Mouse (Mus musculus) embryo, embryonic 10.5 days (tissue): Measurements from ENCODE around the gene Slc38a5.

Source experiments
- DNase-seq: peaks from one replicate; pipeline ENCODE4 v3.0.0-alpha.2; 2015; ENCODE audit warnings: low spot score

Gene Slc38a5

GRCm38 (mm10) chrX:8271083-8271820 is at the start of gene Slc38a5:
Gene Slc38a5 (plus strand): TSS chrX:8271133.
- peak; percentile 3 for DNase-seq

GRCm38 (mm10) chrX:8222296-8222677 is 48.6 kb upstream of the Slc38a5 start:
- DNase-seq, result no peak

- DNase-seq, result no peak
Measured at GRCm38 (mm10) chrX:8222678-8223421, 48.1 kb upstream of the Slc38a5 start.

- DNase-seq, result no peak
Measured at GRCm38 (mm10) chrX:8223473-8223872, 47.5 kb upstream of the Slc38a5 start.

- DNase-seq, result no peak
Measured at GRCm38 (mm10) chrX:8230272-8230671, 40.7 kb upstream of the Slc38a5 start.

- no peak for DNase-seq
Measured at GRCm38 (mm10) chrX:8233602-8234001, 37.3 kb upstream of the Slc38a5 start.

- no peak for DNase-seq
Measured at GRCm38 (mm10) chrX:8236704-8237103, 34.2 kb upstream of the Slc38a5 start.

GRCm38 (mm10) chrX:8238804-8239395 is 32.0 kb upstream of the Slc38a5 start:
- DNase-seq, result no peak

GRCm38 (mm10) chrX:8247680-8248079 is 23.3 kb upstream of the Slc38a5 start:
- no peak for DNase-seq

GRCm38 (mm10) chrX:8248542-8249120 is 22.3 kb upstream of the Slc38a5 start:
- no peak for DNase-seq

- no peak for DNase-seq
Measured at GRCm38 (mm10) chrX:8251789-8252333, 19.1 kb upstream of the Slc38a5 start.

- DNase-seq, result peak; percentile 90
Measured at GRCm38 (mm10) chrX:8252334-8253285, 18.3 kb upstream of the Slc38a5 start, which contains the start of gene Ftsj1. Gene Ftsj1 (minus strand): TSS chrX:8252406.

- no peak for DNase-seq
Measured at GRCm38 (mm10) chrX:8253711-8254110, 17.2 kb upstream of the Slc38a5 start.

- no peak for DNase-seq
Measured at GRCm38 (mm10) chrX:8255807-8256206, 15.1 kb upstream of the Slc38a5 start.

- no peak for DNase-seq
Measured at GRCm38 (mm10) chrX:8259478-8259877, 11.5 kb upstream of the Slc38a5 start.

- no peak for DNase-seq
Measured at GRCm38 (mm10) chrX:8263156-8263804, 7.7 kb upstream of the Slc38a5 start.

- no peak for DNase-seq
Measured at GRCm38 (mm10) chrX:8264222-8264621, 6.7 kb upstream of the Slc38a5 start.

GRCm38 (mm10) chrX:8272000-8272399 is 1.1 kb downstream of the Slc38a5 start:
- no peak for DNase-seq

- no peak for DNase-seq
Measured at GRCm38 (mm10) chrX:8274056-8274455, 3.1 kb downstream of the Slc38a5 start.

GRCm38 (mm10) chrX:8288621-8289020 is 17.7 kb downstream of the Slc38a5 start:
- no peak for DNase-seq

- DNase-seq, result peak; percentile 2
Measured at GRCm38 (mm10) chrX:8309302-8309701, 38.4 kb downstream of the Slc38a5 start.
